Mouse (Mus musculus) neural tube, embryonic 10.5 days (tissue): ENCODE measurements around the gene Glra2.
A peak's percentile ranks its signal among the peaks of the same experiment; 100 is the strongest.
"Not testable (repeated sequence)": the region's sequence is repeated elsewhere in the genome, so short reads cannot be mapped to it uniquely, and the experiment has no call there.

Experiments
- DNase-seq: peaks from one replicate; pipeline ENCODE4 v3.0.0-alpha.2; 2017; ENCODE audit warnings: low spot score; ENCODE audit errors: extremely low spot score

Glra2 gene

DNA sequence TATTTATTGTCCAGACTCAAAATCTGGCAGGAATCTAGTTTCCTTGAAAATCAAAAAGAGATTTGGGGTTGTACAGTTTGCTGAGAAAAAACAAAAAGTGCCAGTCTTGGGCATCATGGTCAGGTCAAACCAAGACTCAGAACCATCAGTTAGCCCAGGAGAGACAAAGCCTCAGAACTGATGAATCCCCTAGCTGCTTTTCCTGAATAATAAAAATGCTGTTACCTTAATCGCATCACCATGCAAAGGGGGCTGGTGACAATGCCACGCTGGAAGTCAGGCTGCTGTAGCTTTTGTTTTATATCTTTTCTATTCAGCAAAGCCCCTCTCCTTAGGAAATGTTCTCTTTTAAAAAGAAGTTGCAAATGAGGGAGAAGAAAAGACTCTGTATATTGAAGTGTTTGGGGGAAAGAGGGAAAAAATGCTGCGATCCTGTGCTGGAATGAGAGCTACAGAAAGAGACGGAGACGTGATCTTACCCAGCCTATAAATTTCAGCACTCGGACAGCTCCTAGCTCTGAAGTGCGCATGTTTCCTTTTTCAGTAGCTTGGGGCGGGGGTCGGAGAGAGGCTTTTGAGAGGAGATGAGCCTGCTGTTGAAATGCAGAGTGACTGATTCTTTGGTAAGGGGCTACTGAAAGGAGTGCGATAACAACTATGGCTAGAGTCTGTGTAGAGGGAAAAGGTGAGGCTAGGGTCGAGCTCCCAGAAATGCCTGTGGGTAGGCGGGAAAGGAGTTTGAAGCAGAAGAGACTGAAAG is at the start of gene Glra2:
Gene Glra2, minus strand, starts transcription at position 455 of the 760 bp plus-strand sequence.
- peak; percentile 31 for DNase-seq

DNA sequence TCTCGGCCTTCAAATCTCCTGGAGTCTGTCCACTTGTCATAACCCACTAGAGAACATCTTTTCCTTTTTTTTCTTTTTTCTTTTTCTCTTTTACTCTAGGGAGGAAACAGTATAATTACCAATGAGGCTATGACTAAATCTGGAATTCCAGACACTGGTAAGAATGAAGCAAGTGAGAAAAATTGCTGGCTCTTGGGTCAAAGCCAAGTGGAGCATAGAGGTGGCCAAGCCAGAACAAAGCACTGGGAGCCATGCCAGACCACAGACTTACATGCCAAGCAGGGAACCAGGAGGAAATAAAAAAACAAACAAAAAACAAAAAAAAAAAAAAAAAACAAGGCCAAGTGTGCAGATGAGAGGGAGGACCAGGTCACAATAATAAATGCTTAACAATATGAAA is 35.6 kb upstream of the Glra2 start:
- no peak for DNase-seq

DNA sequence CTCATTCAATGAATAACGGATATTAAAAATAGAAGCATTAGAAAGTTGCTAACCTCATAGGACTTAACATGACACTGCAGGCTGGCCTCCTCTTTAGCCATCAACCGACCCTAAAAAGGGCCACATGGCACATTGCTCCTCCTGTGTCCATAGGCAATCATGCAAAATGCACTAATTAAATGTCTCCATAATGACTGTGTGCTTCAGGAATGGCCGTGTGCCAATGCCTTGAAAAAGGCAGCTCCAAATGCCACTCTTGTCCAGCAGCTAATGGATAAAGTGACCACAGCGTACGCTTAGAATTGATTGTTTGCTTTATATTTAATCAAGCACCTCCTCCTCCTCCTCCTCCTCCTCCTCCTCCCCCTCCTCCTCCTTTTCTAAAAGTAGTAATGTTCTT is 17.4 kb upstream of the Glra2 start:
- no peak for DNase-seq

DNA sequence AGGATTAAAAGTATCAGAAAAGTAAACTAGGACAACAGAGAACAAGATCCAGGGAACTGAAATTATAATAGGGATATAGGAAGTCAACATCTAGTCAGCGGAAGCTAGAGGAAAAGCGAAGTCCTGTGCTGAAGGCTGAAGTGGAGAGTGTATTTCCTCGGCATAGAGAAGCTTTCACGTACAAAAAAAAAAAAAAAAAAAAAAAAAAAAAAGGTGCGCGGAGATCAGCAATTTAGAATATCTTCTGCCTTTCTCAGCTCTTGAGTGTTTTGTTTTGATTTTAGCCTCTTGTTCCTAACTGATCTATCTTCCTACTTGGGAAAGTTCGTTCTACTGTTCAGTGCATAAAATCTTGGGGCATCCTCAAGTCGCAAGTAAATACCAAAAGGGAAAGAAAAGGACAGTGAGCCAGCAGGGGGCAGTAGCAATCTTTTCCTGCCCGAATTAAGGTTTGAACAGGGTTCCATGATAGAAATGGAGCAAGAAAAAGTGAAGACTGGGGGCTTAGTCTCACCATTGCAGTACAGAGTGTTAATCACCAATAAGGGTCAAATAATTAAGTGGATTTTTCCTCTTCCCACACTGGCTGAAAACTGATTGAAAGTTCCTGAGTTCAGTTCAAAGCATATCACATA is 623 bp upstream of the Glra2 start:
- DNase-seq: peak; percentile 14

DNA sequence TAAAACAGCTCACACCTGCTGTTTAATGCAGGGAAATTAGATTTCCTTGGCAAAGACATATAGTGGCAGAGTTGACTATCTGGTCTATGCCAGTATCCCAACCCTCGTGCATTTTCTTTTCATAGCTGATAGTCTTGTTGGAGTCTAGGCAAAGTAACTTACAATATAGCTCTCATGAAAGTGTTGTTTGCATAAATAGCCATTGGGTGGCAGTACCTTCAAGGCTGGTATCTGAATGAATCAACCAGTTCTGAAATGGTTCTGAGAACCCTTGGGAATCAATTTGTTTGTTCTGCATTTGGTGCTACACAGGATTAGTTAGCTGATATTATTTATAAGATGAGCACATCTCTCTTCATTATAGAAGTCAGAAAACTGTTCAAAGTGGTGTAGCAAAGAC is 133.6 kb downstream of the Glra2 start:
- no peak for DNase-seq

DNA sequence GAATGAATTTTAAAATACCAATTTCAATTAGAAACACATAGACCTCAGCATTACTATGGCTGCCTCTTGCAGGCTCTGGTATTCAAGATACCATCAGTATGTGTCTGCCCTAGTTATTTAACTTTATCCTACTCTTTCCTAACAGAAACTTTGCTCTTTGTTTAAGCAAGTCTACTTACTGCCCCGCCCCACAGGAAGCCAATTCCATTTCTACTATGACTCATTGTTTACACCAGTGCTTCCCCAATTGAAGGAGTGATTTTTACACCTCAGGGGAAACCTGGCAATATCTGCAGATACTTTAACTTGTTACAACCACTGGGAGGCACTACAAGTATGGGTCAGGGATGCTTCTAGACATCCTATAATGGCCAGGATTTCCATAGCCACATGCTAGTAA is 136.0 kb downstream of the Glra2 start:
- no peak for DNase-seq

DNA sequence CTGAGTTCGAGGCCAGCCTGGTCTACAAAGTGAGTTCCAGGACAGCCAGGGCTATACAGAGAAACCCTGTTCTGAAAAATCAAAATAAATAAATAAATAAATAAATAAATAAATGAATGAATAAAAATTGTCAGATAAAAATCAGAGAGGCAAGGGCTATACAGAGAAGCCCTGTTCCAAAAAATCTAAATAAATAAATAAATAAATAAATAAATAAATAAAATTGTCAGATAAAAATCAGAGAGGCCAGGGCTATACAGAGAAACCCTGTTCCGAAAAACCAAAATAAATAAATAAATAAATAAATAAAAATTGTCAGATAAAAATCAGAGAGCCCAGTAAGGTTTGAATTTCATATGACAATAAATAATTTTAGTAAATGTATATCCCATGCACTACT is 144.2 kb downstream of the Glra2 start:
- DNase-seq: not testable (repeated sequence)

DNA sequence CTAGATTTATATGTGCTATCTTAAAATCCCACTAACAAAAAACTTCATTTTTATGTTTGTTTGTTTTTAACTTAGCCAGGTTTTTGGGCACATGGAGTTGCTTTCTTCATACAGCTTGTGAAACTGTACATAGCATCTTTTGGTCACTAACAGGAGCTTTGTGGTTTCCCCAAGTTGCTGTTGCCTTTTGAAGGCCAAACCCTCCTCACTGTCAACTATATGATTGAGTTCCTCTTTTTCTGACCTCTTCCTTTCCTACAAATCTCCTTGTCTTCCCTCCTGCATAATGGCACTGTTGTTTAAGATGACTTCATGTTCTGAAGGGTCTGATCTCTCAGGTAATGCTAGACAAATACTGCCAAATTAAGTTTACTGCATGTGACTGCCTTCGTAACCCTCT is 170.6 kb downstream of the Glra2 start:
- DNase-seq: no peak

DNA sequence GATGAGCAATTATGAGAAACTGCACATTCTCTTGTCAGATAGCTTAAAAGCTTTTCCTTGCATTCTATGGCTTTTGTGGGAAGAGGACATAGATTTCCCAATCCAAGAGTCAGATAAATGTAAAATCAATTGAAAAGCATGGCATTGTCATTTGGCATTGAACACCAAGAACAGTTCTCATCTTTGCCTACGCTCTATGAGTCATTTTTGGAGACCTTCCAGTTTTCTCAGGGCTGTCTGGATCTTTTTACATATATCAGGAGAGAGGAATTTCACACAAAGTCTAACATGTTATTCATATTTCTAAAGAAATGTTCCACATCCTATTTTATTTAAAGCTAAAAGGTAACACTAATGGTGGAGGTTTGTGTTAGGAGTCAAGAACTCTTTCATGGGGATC is 223.0 kb downstream of the Glra2 start:
- no peak for DNase-seq
